14 mouse cellular contexts compared by ENCODE assay signal in the genomic region with DNA sequence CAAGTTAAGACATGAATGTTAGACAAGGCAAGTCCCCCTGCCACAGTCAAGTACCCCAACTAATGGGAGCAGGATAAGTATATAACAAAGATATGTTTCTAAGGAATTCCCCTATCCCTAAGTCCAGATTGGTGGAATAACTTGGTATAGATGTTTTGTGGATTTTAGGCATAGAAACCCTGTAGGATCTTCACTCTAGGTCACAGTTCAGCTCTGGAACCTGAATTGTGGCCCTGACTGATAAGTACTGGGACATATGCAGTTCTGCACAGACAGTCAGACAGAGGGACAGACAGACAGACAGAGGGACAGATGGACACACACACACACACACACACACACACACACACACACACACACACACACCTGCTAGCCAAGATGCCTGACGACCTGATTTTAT. TPM values are rescaled to one million over a fixed set of nuclear protein-coding genes. Genes with fewer than 3 reads are reported as not detected.
DNase-seq lines count a peak whose midpoint lies in the region; ATAC-seq and TF ChIP-seq lines count a peak whose summit lies in the region.
"Had no signal": no experiment of that assay in that cellular context is flagged by ENCODE, and none has a peak within 500 bp of the region (broad histone marks: within the 10 kb centered on the region; RNA-seq: fewer than 3 reads in every experiment).

No protein-coding gene starts in this region.

- no peaks in the 10 kb centered on the region for H3K4me1 ChIP-seq in hindbrain, embryonic 14.5 days (replicated peaks; ENCODE audit: control insufficient read depth, insufficient read depth, low read length)
- no peaks in the 10 kb centered on the region for H3K4me1 ChIP-seq in hindbrain, embryonic 12.5 days
- no peaks in the 10 kb centered on the region for H3K4me1 ChIP-seq in liver, embryonic 11.5 days (replicated peaks; ENCODE audit: control insufficient read depth, insufficient read depth, low read length)
- H3K4me1 ChIP-seq in cerebellum, adult 2 months (ENCODE audit: control insufficient read depth, insufficient read depth, low read length), result no peaks in the 10 kb centered on the region

- 83% methylated on average over 1 of the region's 1 CpGs for WGBS in hindbrain, embryonic 14.5 days
- WGBS in hindbrain, embryonic 12.5 days, result 80% methylated on average over 1 of the region's 1 CpGs
- WGBS in liver, embryonic 11.5 days, result 88% methylated on average over 1 of the region's 1 CpGs
- 79% methylated on average over 1 of the region's 1 CpGs for WGBS in cerebellum, adult 2 months

- H3K9ac ChIP-seq in hindbrain, embryonic 14.5 days, result no peak overlapping the region
- no peak overlapping the region for H3K9ac ChIP-seq in hindbrain, embryonic 12.5 days
- H3K9ac ChIP-seq in liver, embryonic 11.5 days (ENCODE audit: low read depth, low read length), result no peak overlapping the region

- no peak overlapping the region for H3K4me3 ChIP-seq in hindbrain, embryonic 14.5 days (replicated peaks; ENCODE audit: low read length)
- H3K4me3 ChIP-seq in hindbrain, embryonic 12.5 days, result no peak overlapping the region
- no peak overlapping the region for H3K4me3 ChIP-seq in liver, embryonic 11.5 days (ENCODE audit: low read depth, low read length)
- no peak overlapping the region for H3K4me3 ChIP-seq in cerebellum, adult 2 months (replicated peaks; ENCODE audit: insufficient read depth, low read depth, low read length)

- H3K9me3 ChIP-seq in hindbrain, embryonic 14.5 days (ENCODE audit: control insufficient read depth, low read length), result no peaks in the 10 kb centered on the region
- no peaks in the 10 kb centered on the region for H3K9me3 ChIP-seq in hindbrain, embryonic 12.5 days (replicated peaks)
- H3K9me3 ChIP-seq in liver, embryonic 11.5 days (ENCODE audit: control insufficient read depth, low read length), result no peaks in the 10 kb centered on the region

- peak; percentile 45 for DNase-seq in hindbrain, embryonic 14.5 days (ENCODE audit: low spot score)
- peak; percentile 72 for DNase-seq in ES-CJ7 (ENCODE audit: low read depth, low spot score)
- DNase-seq in embryo, embryonic 10.5 days (ENCODE audit: low spot score), result peak; percentile 58
- peak; percentile 52 for DNase-seq in liver, embryonic 11.5 days (ENCODE audit: low spot score)
- DNase-seq in cerebellum, adult 2 months, result no peak
- DNase-seq in heart, adult 11 months, result no peak
- DNase-seq: cerebellum, postnatal 25 days; heart, postnatal 4 days had no signal

- H3K4me2 ChIP-seq in hindbrain, embryonic 14.5 days (replicated peaks), result no peak overlapping the region
- no peak overlapping the region for H3K4me2 ChIP-seq in hindbrain, embryonic 12.5 days (replicated peaks)
- no peak overlapping the region for H3K4me2 ChIP-seq in liver, embryonic 11.5 days

- no peak for ATAC-seq in hindbrain, embryonic 14.5 days (ENCODE audit: low FRiP score)
- no peak for ATAC-seq in hindbrain, embryonic 12.5 days (ENCODE audit: low FRiP score)
- ATAC-seq in liver, embryonic 11.5 days (replicated peaks; ENCODE audit: low FRiP score), result no peak
- no peak for ATAC-seq in megakaryocyte progenitor cell, adult 5-6 weeks (replicated peaks; ENCODE audit: poor library complexity)

- H3K27ac ChIP-seq in hindbrain, embryonic 14.5 days, result no peak overlapping the region
- no peak overlapping the region for H3K27ac ChIP-seq in hindbrain, embryonic 12.5 days
- no peak overlapping the region for H3K27ac ChIP-seq in liver, embryonic 11.5 days (ENCODE audit: low read depth, low read length)
- no peak overlapping the region for H3K27ac ChIP-seq in cerebellum, adult 2 months (ENCODE audit: insufficient read depth, low read length)
- H3K27ac ChIP-seq: macrophage had no signal

- TF ChIP-seq POLR2A in cerebellum, adult 2 months (IDR thresholded peaks at IDR 0.05; ENCODE audit: borderline replicate concordance, insufficient read depth, low read length), result no peak

- H3K27me3 ChIP-seq in hindbrain, embryonic 14.5 days (ENCODE audit: control insufficient read depth, insufficient read depth, low read length), result no peaks in the 10 kb centered on the region
- no peaks in the 10 kb centered on the region for H3K27me3 ChIP-seq in hindbrain, embryonic 12.5 days
- H3K27me3 ChIP-seq in liver, embryonic 11.5 days (replicated peaks; ENCODE audit: control insufficient read depth, insufficient read depth, low read length), result no peaks in the 10 kb centered on the region
- H3K27me3 ChIP-seq in cerebellum, adult 2 months (ENCODE audit: control insufficient read depth, insufficient read depth, low read length), result no peaks in the 10 kb centered on the region

- no peaks in the 10 kb centered on the region for H3K36me3 ChIP-seq in hindbrain, embryonic 14.5 days (replicated peaks; ENCODE audit: control insufficient read depth, insufficient read depth)
- H3K36me3 ChIP-seq in hindbrain, embryonic 12.5 days, result no peaks in the 10 kb centered on the region
- no peaks in the 10 kb centered on the region for H3K36me3 ChIP-seq in liver, embryonic 11.5 days (ENCODE audit: control insufficient read depth, insufficient read depth, low read length)

- TF ChIP-seq CTCF in cerebellum, adult 2 months (IDR thresholded peaks at IDR 0.05; ENCODE audit: borderline replicate concordance, insufficient read depth, low read depth, low read length), result no peak

RNA-seq across cellular contexts. Expression of gene Gm21060, which starts 32.6 kb away (rescaled TPM):
- not detected in 2 replicates for polyA plus RNA-seq in hindbrain, embryonic 14.5 days (2014; fragmentation: Nextera tagmentation; extraction: Ambion mirVana)
- polyA plus RNA-seq in hindbrain, embryonic 12.5 days (2016; fragmentation: Nextera tagmentation; extraction: Ambion mirVana), result not detected in 2 replicates
- not detected in 2 replicates for polyA plus RNA-seq in liver, embryonic 11.5 days (2014; fragmentation: Nextera tagmentation; extraction: Ambion mirVana)
- not detected in 2 replicates for total RNA-seq in megakaryocyte progenitor cell, adult 5-6 weeks (2015)
- total RNA-seq in megakaryocyte progenitor cell, adult 5-6 weeks (2017), result not detected in 2 replicates
- polyA plus RNA-seq in cerebellum, adult 2 months (2012; rRNA removed), result not detected in 2 replicates
- total RNA-seq: gastrocnemius, adult 18-20 months; heart, postnatal 4 days; left cerebral cortex, adult 18-20 months had no signal
- polyA plus RNA-seq: macrophage; stomach, embryonic 16.5 days had no signal

RNA-seq across cellular contexts. Expression of gene Csf2ra, which starts 36.0 kb away (rescaled TPM):
- 41.6 and 55.8 TPM in 2 replicates for polyA plus RNA-seq in hindbrain, embryonic 14.5 days (2014; fragmentation: Nextera tagmentation; extraction: Ambion mirVana)
- polyA plus RNA-seq in hindbrain, embryonic 12.5 days (2016; fragmentation: Nextera tagmentation; extraction: Ambion mirVana), result 39.4 and 41.6 TPM in 2 replicates
- polyA plus RNA-seq in liver, embryonic 11.5 days (2014; fragmentation: Nextera tagmentation; extraction: Ambion mirVana), result 16.6 and 20.7 TPM in 2 replicates
- 111 and 145 TPM in 2 replicates for total RNA-seq in megakaryocyte progenitor cell, adult 5-6 weeks (2015)
- total RNA-seq in megakaryocyte progenitor cell, adult 5-6 weeks (2017), result 31.5 and 35.4 TPM in 2 replicates
- polyA plus RNA-seq in cerebellum, adult 2 months (2012; rRNA removed), result 94.3 and 103 TPM in 2 replicates

Comparison
In these comparisons a context has a peak if more than half of its experiments do, and no peak if none do; other contexts are left out.
1. DNase-seq: peak in hindbrain, embryonic 14.5 days (single experiment), ES-CJ7 (single experiment), embryo, embryonic 10.5 days (single experiment) and liver, embryonic 11.5 days (single experiment); none in cerebellum, adult 2 months (0 of 2) and heart, adult 11 months (single experiment).